Mouse (Mus musculus): ENCODE measurements around the gene Kcna1.

Kcna1 gene

DNA sequence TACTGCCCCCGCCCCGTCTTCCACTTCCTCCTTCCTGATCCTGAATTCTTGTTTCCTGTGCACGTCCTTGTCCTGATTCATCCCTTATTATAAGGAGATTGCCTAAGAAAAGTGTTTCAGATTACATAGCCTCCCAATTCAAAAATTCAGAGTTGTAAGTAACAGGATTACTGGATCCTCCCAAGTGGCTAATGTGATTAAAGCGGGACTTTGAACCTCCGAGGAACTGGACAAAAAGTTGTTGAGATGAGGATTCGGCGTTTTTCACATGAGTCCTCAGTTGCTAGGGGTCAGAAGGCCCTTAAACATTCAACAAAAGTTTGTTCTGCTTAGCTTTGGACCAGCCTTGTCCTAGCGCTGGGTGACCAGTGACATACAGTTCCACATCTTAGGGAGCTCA lies at the start of gene Kcna1:
Gene Kcna1 (minus strand): TSS at position 4 of the 400 bp plus-strand sequence.
- in situ Hi-C loops (cut with MboI, MseI): no loop called here

DNA sequence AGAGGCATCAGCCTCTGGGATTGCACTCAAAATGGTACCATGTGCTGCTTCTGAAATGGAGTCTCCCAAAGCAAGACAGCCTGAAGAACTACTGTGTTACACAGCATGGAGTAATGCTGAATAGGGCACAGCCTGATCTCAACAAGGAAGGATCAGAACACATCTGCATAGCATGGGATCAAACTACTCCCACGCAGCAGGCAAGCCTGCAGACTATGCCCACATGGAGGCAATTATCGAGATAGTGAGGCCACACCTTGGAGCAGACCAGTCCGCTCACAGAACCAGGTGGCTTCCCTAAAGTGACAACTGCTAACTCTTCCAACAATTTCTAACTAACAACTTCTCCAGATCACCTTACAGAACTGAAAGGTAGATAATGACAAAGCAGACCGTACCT lies 40.9 kb upstream of the Kcna1 start:
- in situ Hi-C loops (cut with MboI, MseI): no loop called here

DNA sequence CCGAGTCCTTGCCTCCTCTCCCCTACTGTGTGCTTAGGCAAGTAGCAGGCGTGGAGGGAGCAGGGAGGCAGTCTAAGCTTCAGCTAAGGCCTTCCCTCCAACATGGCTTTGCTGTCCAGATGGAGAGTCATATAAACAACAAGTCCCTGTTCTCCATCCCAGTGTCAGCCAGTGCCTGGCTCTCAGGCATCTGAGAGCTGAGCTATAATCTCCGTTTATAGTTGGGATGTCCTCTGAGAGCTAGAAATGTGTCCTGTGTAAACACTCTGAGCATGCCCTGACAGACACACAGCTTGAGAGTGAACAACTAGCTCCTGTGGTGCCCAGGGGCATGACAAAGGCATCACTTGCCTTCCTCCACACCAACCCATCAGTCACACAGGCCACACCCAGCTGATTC lies 39.0 kb upstream of the Kcna1 start:
- in situ Hi-C loops (cut with MboI, MseI): no loop called here

DNA sequence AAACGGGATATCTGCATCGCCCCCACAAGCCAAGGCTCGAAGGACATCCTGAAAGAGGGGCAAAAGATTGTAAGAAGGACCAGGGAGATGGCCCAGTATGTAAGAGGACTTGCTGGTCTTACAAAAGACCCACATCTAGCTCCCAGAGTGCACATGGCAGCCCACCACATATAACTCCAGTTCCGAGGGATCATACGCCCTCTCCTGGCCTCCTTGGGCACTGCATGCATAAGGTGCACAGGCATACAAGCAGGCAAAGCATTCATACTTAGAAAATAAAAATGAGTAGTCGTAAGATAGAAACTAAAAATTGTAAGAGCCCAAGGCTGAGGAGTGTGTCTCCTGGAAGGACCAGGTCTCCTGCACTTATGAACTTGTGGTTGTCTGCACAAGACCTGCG lies 32.8 kb upstream of the Kcna1 start:
- in situ Hi-C loops (cut with MboI, MseI): no loop called here

DNA sequence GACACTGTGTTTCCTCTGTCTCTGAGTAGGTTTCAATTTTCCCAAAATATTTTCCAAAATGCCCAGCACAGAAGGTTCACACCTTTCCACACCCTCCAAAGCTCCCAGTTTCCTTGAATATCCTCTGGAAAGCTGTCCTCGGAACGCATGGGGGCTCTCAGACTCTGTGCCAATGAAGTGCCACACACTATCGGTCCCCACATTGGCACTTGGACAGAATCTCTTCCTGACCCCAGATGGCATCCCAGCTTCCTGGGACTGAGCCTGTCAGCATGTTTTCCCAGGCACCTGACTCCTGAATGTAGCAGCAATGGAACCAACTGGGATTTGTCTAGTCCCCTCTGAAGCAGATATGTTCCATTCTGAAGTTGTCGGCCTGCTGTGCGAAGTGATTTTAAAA lies 20.8 kb upstream of the Kcna1 start:
- in situ Hi-C loops (cut with MboI, MseI): no loop called here

DNA sequence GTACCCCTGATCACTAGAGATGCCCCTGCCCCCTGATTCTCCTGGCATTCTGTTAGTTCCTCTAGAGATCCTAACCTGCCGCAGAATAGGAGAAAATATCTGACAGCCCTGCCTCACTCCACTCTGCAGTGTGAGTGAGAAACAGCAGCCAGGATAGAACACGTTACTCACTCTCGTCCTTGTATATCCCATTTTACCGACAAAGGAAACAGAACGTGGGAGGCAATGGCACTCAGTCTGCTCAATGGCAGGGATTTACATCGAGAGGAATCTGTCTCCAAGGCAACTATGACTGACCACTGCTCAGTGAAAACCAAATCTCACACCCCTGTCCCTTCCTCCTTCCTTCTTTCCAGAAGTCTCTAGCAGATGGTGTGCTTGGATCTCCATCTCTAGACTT lies 19.9 kb upstream of the Kcna1 start:
- in situ Hi-C loops (cut with MboI, MseI): no loop called here

DNA sequence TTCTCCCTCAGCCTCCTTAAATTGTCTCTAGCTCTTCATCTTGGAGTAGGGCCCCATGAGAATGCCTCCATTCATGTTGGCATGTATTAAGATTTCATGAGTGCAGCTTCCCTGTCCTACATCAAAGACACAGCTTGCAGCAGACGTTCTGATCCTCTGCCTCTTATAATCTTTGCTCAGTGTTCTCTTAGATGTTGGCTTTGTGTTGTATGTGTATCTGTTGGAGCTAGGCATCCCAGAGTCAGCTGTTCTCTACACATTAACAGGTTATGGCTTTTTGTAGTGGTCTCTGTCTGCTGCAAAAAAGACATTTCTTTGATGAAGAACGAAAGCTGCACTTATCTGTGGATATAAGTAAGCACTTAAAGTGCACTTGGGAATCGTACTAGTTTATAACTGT lies 18.4 kb upstream of the Kcna1 start:
- in situ Hi-C loops (cut with MboI, MseI): no loop called here

DNA sequence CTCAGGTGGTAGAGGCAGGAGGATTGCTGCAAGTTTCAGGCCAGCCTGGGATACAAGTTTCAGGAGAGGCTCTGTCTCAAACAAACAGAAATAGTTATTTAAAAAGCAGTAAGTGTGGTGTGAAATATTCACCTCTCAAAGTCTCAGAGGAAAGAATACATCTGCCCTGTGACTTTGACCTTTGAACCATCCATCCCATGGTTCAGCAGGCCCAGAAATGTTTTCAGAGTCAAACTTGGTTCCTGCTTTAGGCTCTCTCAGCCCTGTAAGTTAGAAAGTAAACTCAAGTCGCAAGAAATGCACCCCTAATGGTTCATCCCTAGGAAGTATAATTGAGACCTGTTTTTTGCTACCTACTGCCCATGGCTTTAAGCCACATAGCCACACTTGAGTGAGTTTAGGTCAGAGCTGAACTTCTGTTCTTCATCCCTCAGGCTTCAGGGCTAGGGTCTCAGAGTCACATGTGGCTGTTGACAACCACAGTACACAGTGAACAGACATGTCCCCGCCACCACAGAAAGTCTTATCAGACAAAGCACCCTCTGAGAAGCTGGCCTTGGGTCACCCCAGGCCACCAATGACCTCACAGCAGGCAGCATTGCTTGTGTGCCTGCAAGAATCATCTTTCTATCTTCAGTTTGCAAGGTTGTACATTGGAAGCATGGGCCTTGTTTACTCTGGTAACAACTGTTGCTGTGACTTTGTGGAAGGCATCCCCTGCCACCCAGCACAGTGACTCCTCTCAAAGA lies 11.6 kb upstream of the Kcna1 start:
- in situ Hi-C loops (cut with MboI, MseI): no loop called here

DNA sequence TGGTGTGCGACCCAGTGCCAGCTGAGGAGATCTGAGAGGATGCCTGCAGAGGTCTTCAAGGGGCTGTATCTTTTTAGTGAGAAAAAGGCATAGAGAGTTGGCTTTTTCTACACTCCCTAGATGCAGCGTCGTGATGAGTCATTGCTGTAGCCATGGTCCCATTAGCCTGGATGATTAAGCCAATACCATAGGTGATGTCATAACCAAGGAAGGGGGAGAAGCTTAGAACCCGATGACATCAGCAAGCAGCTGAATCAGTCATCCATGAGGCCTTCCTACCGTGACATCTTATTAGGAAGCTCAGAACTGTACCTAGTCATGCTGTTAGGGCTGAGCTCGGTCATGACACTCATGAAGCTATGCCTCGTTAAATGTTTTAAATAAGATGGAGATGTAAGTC lies 7.4 kb upstream of the Kcna1 start:
- in situ Hi-C loops (cut with MboI, MseI): no loop called here

DNA sequence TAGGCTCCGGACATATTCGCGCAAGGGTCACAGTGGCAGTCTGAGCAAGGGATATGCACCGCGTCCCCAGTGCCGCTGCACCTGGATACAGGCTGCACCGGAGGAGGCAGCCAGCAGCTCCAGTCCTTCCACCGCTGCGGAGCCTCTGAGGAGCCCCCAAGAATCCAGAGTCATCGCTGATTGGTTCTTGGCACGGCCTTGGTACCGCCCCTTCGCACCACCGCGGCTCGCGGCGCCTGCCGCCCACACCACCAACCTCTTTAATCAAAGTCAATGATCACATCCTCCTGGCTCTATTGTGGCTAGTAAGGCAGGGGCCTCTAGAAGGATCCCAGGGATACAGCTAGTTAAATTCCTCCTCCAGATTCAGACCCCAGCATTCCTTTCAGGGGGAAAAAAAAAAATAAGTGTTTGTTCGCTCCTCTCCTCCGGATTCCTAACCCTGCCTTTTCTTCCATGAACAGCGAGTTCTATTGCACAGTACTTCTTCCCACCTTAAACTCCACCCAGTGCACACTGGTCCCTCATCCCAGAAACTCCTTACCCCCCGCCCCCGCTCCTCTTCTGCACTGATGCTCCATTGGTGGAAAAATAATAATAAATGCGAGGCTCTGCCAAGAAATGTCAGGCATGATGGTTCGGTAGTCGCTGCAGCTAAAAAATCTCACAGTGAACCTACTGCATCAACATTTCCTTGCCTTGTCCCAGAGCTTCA lies 383 bp downstream of the Kcna1 start:
- in situ Hi-C loops (cut with MboI, MseI): no loop called here

DNA sequence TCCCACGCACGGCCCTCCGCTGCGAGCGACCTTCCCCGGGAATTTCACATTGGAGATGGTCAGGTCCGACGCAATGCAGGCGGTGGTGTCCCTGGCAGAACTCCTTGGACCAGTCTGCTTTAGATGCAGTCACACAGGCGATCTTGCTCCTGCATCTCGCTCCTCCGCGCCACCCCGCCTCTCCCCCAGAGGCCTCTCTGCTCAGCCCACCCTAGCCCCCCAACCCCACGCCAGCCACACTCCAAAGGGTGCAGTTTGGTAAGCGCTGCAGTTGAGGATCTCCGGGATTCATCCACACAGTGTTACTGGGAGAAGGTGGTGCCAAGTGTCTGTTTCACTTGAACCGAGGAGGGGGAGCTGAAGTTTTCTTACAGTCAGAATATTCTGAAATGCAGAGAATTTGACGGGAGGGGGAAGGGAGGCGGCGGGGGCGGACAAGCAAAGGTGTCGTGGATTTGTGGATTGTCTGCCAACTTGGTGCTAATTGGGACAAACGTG lies 1.1 kb downstream of the Kcna1 start:
- in situ Hi-C loops (cut with MboI, MseI): no loop called here

DNA sequence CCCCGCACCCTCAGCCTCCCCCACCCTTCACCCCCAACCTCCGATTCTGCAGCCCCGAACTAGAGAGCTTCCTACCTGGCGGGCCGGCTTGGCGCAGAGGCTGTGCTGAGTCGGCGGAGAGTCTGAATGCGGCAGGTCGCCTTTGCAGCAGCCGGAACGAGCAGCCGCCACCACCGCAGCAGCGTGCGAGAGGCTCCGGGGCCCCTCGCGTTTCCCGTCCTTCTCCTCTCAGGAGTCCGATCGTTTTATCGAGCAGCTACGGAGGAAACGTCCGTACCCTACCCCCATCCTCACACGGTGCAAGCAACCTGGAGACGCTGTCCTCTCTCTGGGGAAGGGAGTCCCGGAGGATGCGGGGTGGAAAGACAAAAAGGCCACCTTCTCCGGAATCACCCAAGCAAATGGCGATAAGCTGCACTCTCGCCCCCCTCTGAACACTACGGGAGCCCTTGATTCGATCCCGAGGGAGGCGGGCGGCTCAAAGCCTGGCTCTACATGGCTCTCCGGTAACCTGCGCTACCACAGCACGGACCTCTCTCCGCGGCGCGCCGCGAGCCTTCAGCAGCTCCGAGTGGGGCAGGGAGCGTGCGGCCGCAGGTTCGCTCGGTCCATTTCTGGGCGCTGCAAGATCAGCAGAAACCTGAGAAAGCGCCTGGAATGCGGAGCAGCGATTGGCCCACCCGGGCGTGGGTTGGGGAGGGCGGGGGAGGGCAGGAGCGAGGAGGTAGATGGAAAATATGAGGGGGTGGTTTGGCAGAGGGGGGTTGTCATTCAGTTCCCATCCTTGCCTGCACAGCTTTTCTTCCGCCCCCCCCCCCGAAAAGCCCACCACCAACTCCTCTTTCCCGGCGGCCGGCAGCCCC lies 1.8 kb downstream of the Kcna1 start:
- in situ Hi-C loops (cut with MboI, MseI): no loop called here

DNA sequence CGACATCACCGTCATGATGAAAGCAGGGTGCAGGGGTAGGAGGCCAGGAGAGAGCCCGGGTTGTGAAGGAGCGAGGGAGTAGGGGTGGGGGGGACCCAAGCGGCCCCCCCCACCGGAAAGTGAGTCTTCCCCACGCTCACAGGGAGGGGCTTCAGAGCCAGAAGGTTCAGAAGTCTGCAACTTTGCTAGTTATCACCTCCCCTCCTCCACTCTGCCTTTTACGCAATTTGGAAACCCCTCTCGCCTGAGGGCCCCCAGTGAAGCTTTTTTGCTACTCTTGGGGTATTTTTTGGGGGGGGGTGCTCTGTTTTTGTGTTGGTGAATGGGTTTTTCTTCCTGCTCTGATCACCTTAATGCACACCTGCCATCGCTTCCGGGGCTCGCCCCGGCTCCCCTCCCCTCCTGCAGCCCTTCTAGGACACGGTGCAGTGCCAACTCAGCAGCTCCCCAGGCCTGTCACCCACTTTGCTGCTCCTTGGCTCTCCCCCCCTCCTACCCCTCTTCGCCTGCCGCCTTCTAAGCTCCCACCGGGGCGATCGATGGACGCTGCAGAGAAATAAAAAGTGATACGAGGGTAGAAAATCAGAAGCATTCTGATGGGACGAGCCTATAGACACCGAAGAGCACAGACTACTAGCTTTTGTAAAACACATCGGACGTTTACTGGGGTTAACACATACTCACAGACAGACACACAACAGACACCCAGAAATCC lies 2.7 kb downstream of the Kcna1 start:
- in situ Hi-C loops (cut with MboI, MseI): no loop called here

DNA sequence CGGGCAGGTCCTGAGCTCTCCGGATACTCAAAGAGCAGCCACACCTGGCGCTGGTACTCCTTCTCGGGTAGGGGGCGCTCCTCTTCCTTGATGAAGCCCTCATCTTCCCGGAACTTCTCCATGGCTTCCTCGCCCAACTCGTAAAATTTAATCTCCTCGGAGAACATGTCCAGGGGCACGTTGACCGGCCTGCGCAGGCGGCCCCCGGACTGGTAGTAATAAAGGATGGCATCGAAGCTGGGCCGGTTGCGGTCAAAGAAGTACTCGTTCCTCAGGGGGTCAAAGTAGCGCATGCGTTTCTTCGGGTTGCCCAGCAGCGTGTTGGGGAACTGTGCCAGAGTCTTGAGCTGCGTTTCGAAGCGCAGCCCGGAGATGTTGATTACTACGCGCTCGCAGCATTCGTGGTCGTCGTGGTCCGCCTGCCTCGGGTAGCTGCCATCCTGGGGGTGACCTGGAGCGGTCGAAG lies 3.3 kb downstream of the Kcna1 start:
- in situ Hi-C loops (cut with MboI, MseI): no loop called here

DNA sequence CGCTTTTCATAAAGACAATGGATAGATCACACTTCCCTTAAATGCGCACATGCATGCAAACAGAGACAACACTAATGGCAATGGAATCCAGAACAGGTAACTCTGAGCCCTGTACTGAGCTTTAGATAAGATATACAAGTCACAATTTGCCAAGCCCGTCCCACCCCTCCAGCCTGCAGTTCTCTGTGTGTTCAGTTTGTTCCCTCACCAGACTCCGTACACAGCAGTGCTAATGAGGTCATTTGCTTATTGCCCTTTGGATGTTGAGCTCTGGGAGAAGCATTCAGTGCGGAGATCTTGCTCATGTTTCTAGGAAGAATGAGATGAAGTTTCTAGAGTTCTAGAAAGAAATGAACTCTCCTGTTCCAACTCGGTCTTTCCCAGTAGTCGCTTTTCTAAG lies 17.7 kb downstream of the Kcna1 start:
- in situ Hi-C loops (cut with MboI, MseI): no loop called here

DNA sequence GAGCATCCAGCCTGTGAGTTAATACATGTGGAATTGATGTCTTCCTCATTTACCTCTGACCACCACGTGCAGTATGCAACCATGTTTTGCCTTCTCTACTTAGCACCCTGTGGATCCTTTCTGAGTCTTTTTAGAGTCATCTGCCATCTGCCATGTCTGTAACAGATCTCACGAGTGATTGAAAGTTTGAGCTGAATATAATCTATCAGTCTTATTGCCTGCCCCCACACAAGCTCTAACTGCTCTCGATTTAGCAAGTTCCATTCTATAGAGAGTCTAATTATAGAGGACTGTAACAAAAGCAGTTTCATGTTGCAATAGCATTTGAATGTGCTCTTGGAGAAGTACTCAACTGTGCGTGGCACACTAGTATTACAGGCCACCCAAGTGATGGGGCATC lies 27.7 kb downstream of the Kcna1 start:
- in situ Hi-C loops (cut with MboI, MseI): no loop called here

DNA sequence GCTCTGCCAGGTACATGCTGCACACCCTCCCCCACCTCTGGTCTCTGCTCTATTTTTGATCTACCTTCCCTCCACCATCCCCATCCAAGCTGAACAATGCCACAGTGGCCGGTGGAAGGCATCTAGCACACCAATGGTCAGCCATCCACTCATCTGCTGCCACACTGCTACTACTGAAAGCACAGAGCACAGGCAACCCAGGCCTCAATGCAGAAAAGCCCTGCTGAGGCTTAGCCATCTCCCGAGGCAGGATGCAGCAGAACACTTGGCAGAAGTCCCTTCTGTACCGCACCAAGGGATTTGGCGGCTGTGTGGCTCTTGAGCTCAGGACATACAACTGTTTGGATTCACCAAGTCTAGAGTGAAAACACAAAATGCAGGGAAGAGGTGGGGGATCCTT lies 35.4 kb downstream of the Kcna1 start:
- in situ Hi-C loops (cut with MboI, MseI): no loop called here

DNA sequence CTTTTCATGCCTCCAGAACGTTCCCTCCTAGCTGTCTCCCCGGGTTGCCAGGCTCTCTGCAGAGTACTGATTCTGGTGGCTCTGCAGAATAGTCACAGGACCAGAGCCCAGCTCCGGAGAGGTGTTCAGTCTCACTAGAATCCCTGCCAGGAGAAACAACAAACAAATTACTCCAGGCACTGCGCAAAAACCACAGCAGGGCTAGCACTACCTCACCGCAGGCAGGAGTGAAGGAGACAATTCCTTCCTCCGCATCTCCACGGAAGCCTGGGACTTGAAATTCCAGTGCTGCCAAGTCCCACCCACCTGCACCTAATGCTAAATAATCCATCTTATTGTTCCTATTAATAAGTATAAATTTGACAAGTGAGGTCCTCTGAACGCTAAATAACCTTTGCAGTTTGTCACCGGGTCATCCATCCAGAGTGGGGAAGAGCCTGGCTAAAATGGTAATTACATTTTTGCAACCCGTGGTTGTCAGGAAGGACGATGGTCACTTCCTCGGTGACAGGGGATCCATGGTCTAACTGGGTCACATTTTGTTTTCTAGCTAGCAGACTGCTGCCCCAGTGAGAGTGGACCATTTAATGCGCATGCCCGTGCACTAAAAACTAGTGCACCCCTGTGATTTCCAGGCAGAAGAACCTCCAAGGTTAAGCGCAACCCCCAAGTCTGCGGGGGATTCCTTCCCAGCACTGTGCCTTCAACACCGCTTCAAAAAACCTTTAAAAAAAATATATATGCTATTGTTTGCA lies 36.8 kb downstream of the Kcna1 start:
- in situ Hi-C loops (cut with MboI, MseI): no loop called here

DNA sequence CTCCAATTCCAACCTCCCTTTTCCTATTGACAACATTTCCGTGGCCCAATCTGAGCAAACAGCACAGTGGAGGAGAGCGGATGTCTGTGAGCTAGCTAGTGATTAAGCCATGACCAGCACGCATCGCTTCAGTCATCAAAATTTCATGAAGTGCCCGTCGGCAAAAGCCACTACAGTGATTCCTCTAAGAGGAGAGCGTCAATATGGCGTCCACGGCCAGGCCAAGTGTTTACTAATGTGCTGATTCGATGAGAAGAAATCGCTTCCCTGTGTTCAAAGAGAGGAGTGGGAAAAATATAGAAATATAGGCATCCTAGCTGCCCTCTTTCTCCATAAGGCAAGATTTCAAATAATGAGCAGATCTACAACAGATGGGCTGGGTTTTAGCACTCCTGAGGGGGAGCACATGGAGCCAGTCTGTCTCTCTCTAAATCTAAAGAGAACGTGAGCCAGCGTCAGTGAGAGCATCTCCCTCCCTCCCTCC lies 44.3 kb downstream of the Kcna1 start:
- in situ Hi-C loops (cut with MboI, MseI): no loop called here

DNA sequence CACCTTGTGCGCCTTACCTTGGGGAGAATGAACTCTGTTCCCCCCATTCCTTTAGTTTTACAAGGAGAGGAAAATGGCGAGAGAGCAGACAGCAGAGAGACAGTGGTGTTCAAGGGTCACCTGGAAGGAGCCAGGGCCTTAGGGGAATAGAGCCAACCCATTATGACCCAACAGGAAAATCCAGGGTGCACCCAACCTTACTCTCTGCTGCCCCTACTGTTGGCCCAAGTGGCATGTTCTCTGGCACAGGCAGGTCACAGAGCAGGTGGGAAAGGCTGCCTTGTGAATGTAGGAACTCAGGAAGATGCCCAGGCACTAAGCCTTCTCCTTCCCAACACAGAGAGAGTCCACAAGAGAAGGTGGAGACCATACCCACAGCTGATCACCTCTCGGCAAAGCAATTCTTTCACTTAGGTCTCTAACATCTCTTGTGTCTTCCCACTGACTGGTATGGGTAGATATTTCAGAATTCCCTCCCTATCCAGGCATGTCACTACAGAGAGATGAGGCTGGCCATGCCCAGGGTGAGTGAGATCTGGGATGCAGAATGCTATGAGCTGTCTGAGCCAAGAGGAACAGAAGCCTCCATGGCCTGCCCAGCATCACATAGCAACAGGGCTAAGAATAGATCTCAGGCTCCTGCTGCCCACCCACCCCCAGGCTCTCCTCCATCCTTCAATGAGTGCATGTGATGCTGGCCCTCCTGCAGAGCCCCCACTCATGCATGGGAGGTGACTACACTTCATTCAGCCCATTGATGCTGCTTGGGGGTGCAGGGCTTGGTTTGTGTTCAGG lies 46.8 kb downstream of the Kcna1 start:
- in situ Hi-C loops (cut with MboI, MseI): no loop called here

All from regulatory T cell (primary cell).